Mouse (Mus musculus) lung, adult 2 months (tissue): ENCODE results near the gene Fcgr1.

ENCODE experiments used
- CTCF ChIP-seq: fragments of 200-500 bp; IDR thresholded peaks from 2 replicates; pipeline ENCODE4 v1.5.1; 2011; ENCODE audit warnings: mild to moderate bottlenecking, low read length, control low read depth; ENCODE audit not compliant: insufficient read depth
- POLR2A ChIP-seq: fragments of 200-500 bp; IDR thresholded peaks from 2 replicates; pipeline ENCODE4 v1.6.1; 2011; ENCODE audit warnings: low read depth, mild to moderate bottlenecking, control low read depth, low read length, borderline replicate concordance; ENCODE audit errors: extremely low read depth

DNA sequence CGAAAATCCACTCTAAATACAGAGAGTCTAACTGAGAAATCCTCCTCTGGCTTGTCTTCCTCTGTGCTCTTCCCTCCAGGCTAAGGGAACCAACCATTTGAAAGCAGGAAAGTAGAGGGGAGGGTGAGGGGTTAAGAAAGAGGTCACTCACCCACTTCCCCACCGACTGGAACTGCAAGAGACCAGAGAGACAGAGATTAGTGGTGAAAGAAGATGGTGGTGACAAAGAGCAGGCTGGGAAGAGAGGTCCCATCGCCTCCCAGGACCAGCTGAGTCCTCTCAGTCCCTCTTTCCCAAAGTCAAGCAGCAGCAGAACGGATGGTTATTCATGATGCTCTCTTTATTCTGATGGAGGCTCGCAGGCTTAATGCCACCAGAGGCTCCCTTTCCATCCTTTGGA, 401 bp downstream of the Fcgr1 start:
- TF ChIP-seq POLR2A (no peak), CTCF (no peak)
